Mouse (Mus musculus) testis, adult 2 months (tissue): ENCODE results near the gene Zfp518b.

Source experiments
- CTCF ChIP-seq: fragments of 200-500 bp; IDR thresholded peaks from 2 replicates; pipeline ENCODE4 v1.5.1; 2012; ENCODE audit warnings: low read depth, mild to moderate bottlenecking, inconsistent platforms, low read length, moderate library complexity; ENCODE audit not compliant: control insufficient read depth, insufficient read depth, insufficient replicate concordance
- POLR2A ChIP-seq: fragments of 200-500 bp; IDR thresholded peaks from 2 replicates; pipeline ENCODE4 v1.6.1; 2012; ENCODE audit warnings: low read depth, mild to moderate bottlenecking, inconsistent platforms, low read length, moderate library complexity; ENCODE audit not compliant: control insufficient read depth

GRCm38 (mm10) chr5:38632463-38633449 is 51.9 kb downstream of the Zfp518b start:
- no peak for TF ChIP-seq POLR2A
- TF ChIP-seq CTCF = no peak
